Mouse (Mus musculus): ENCODE data around the gene Nptxr. TPM values are rescaled to one million over a fixed set of nuclear protein-coding genes. Genes with fewer than 3 reads are reported as not detected.

Gene Nptxr
- polyA plus RNA-seq, 1 experiment from 2014 or later: 0.50 TPM

- H3K4me3 ChIP-seq (ENCODE audit: low read length): no peak overlapping the region
Observed at GRCm38 (mm10) chr15:79790111-79790510, 14.5 kb downstream of the Nptxr start.

GRCm38 (mm10) chr15:79787815-79788214 lies 16.8 kb downstream of the Nptxr start:
- no peak overlapping the region for H3K4me3 ChIP-seq (ENCODE audit: low read length)
- H3K4me1 ChIP-seq (ENCODE audit: control insufficient read depth, insufficient read depth, low read length): no peaks in the 10 kb centered on the region
- 67% methylated on average over 8 of the region's 8 CpGs for WGBS
- no peak overlapping the region for H3K9ac ChIP-seq (ENCODE audit: low read depth, low read length)
- no peaks in the 10 kb centered on the region for H3K27me3 ChIP-seq (ENCODE audit: control insufficient read depth, insufficient read depth, low read length)
- no peak for ATAC-seq (ENCODE audit: low FRiP score, low TSS enrichment)
- no peak overlapping the region for H3K27ac ChIP-seq (ENCODE audit: low read depth, low read length)
- no peaks in the 10 kb centered on the region for H3K36me3 ChIP-seq (ENCODE audit: control insufficient read depth, insufficient read depth, low read length)
- no peaks in the 10 kb centered on the region for H3K9me3 ChIP-seq (ENCODE audit: control insufficient read depth, low read length)
- H3K4me2 ChIP-seq (replicated peaks; ENCODE audit: low read depth, low read length): no peak overlapping the region

More at GRCm38 (mm10) chr15:79790111-79790510, 14.5 kb downstream of the Nptxr start:
- Histone ChIP-seq H3K4me2 (replicated peaks; ENCODE audit: low read depth, low read length) (no peak overlapping the region), H3K27ac (ENCODE audit: low read depth, low read length) (no peak overlapping the region), H3K36me3 (ENCODE audit: control insufficient read depth, insufficient read depth, low read length) (no peaks in the 10 kb centered on the region), H3K4me1 (ENCODE audit: control insufficient read depth, insufficient read depth, low read length) (no peaks in the 10 kb centered on the region), H3K9ac (ENCODE audit: low read depth, low read length) (no peak overlapping the region), H3K9me3 (ENCODE audit: control insufficient read depth, low read length) (no peaks in the 10 kb centered on the region), H3K27me3 (ENCODE audit: control insufficient read depth, insufficient read depth, low read length) (no peaks in the 10 kb centered on the region)
- WGBS: 50% methylated on average over 8 of the region's 8 CpGs
- no peak for ATAC-seq (ENCODE audit: low FRiP score, low TSS enrichment)

GRCm38 (mm10) chr15:79785056-79785455 lies 19.5 kb downstream of the Nptxr start:
- ATAC-seq (ENCODE audit: low FRiP score, low TSS enrichment): no peak
- Histone ChIP-seq H3K27me3 (ENCODE audit: control insufficient read depth, insufficient read depth, low read length) (no peaks in the 10 kb centered on the region), H3K36me3 (ENCODE audit: control insufficient read depth, insufficient read depth, low read length) (no peaks in the 10 kb centered on the region), H3K4me2 (replicated peaks; ENCODE audit: low read depth, low read length) (no peak overlapping the region), H3K27ac (ENCODE audit: low read depth, low read length) (no peak overlapping the region), H3K4me1 (ENCODE audit: control insufficient read depth, insufficient read depth, low read length) (no peaks in the 10 kb centered on the region), H3K4me3 (ENCODE audit: low read length) (no peak overlapping the region), H3K9me3 (ENCODE audit: control insufficient read depth, low read length) (no peaks in the 10 kb centered on the region), H3K9ac (ENCODE audit: low read depth, low read length) (no peak overlapping the region)
- whole genome bisulfite sequencing: 63% methylated on average over 1 of the region's 1 CpGs

GRCm38 (mm10) chr15:79777749-79778148 lies 26.8 kb downstream of the Nptxr start, which contains the start of gene Dnal4:
Gene Dnal4 (minus strand): TSS chr15:79777849.
- Histone ChIP-seq H3K36me3 (ENCODE audit: control insufficient read depth, insufficient read depth, low read length) (no peaks in the 10 kb centered on the region), H3K27me3 (ENCODE audit: control insufficient read depth, insufficient read depth, low read length) (no peaks in the 10 kb centered on the region), H3K9me3 (ENCODE audit: control insufficient read depth, low read length) (no peaks in the 10 kb centered on the region), H3K4me3 (ENCODE audit: low read length) (no peak within 1 kb of the TSS), H3K9ac (ENCODE audit: low read depth, low read length) (no peak within 1 kb of the TSS), H3K27ac (ENCODE audit: low read depth, low read length) (no peak within 1 kb of the TSS), H3K4me2 (replicated peaks; ENCODE audit: low read depth, low read length) (no peak within 1 kb of the TSS), H3K4me1 (ENCODE audit: control insufficient read depth, insufficient read depth, low read length) (peaks cover 7% of the 10 kb centered on the region; the same call in 1 of the 2 replicates)
- ATAC-seq (ENCODE audit: low FRiP score, low TSS enrichment): no peak

GRCm38 (mm10) chr15:79775662-79776061 lies 28.9 kb downstream of the Nptxr start:
- ATAC-seq (ENCODE audit: low FRiP score, low TSS enrichment): no peak
- H3K9me3 ChIP-seq (ENCODE audit: control insufficient read depth, low read length): no peaks in the 10 kb centered on the region
- H3K9ac ChIP-seq (ENCODE audit: low read depth, low read length): no peak overlapping the region
- no peaks in the 10 kb centered on the region for H3K36me3 ChIP-seq (ENCODE audit: control insufficient read depth, insufficient read depth, low read length)
- WGBS: 63% methylated on average over 7 of the region's 7 CpGs
- H3K4me3 ChIP-seq (ENCODE audit: low read length): no peak overlapping the region
- peaks cover 7% of the 10 kb centered on the region; the same call in 1 of the 2 replicates for H3K4me1 ChIP-seq (ENCODE audit: control insufficient read depth, insufficient read depth, low read length)
- no peak overlapping the region for H3K27ac ChIP-seq (ENCODE audit: low read depth, low read length)
- no peak overlapping the region for H3K4me2 ChIP-seq (replicated peaks; ENCODE audit: low read depth, low read length)
- H3K27me3 ChIP-seq (ENCODE audit: control insufficient read depth, insufficient read depth, low read length): no peaks in the 10 kb centered on the region

GRCm38 (mm10) chr15:79774117-79775027 lies 30.2 kb downstream of the Nptxr start:
- H3K27ac ChIP-seq (ENCODE audit: low read depth, low read length): peak overlapping the region; percentile 45; the same call in 1 of the 2 replicates
- WGBS: under 1% methylated on average over 49 of the region's 50 CpGs
- peak overlapping the region; percentile 73 for H3K4me3 ChIP-seq (ENCODE audit: low read length)
- no peaks in the 10 kb centered on the region for H3K27me3 ChIP-seq (ENCODE audit: control insufficient read depth, insufficient read depth, low read length)
- peak overlapping the region; percentile 56 for H3K4me2 ChIP-seq (replicated peaks; ENCODE audit: low read depth, low read length)
- H3K36me3 ChIP-seq (ENCODE audit: control insufficient read depth, insufficient read depth, low read length): no peaks in the 10 kb centered on the region
- H3K9ac ChIP-seq (ENCODE audit: low read depth, low read length): peak overlapping the region; percentile 67
- H3K9me3 ChIP-seq (ENCODE audit: control insufficient read depth, low read length): no peaks in the 10 kb centered on the region
- ATAC-seq (ENCODE audit: low FRiP score, low TSS enrichment): peak; percentile 99
- peaks cover 7% of the 10 kb centered on the region; the same call in 1 of the 2 replicates for H3K4me1 ChIP-seq (ENCODE audit: control insufficient read depth, insufficient read depth, low read length)

- H3K9ac ChIP-seq (ENCODE audit: low read depth, low read length): no peak overlapping the region
- H3K4me1 ChIP-seq (ENCODE audit: control insufficient read depth, insufficient read depth, low read length): peaks cover 7% of the 10 kb centered on the region; the same call in 1 of the 2 replicates
- no peaks in the 10 kb centered on the region for H3K27me3 ChIP-seq (ENCODE audit: control insufficient read depth, insufficient read depth, low read length)
- H3K9me3 ChIP-seq (ENCODE audit: control insufficient read depth, low read length): no peaks in the 10 kb centered on the region
- no peak overlapping the region for H3K4me2 ChIP-seq (replicated peaks; ENCODE audit: low read depth, low read length)
- ATAC-seq (ENCODE audit: low FRiP score, low TSS enrichment): no peak
- no peaks in the 10 kb centered on the region for H3K36me3 ChIP-seq (ENCODE audit: control insufficient read depth, insufficient read depth, low read length)
- H3K4me3 ChIP-seq (ENCODE audit: low read length): no peak overlapping the region
- whole genome bisulfite sequencing: 43% methylated on average over 21 of the region's 21 CpGs
- no peak overlapping the region for H3K27ac ChIP-seq (ENCODE audit: low read depth, low read length)
Observed at GRCm38 (mm10) chr15:79770629-79771240, 33.8 kb downstream of the Nptxr start.

GRCm38 (mm10) chr15:79768302-79768701 lies 36.3 kb downstream of the Nptxr start:
- no peak overlapping the region for H3K9ac ChIP-seq (ENCODE audit: low read depth, low read length)
- H3K27me3 ChIP-seq (ENCODE audit: control insufficient read depth, insufficient read depth, low read length): no peaks in the 10 kb centered on the region
- H3K36me3 ChIP-seq (ENCODE audit: control insufficient read depth, insufficient read depth, low read length): peaks cover 12% of the 10 kb centered on the region
- peaks cover 5% of the 10 kb centered on the region; the same call in 1 of the 2 replicates for H3K4me1 ChIP-seq (ENCODE audit: control insufficient read depth, insufficient read depth, low read length)
- H3K4me3 ChIP-seq (ENCODE audit: low read length): no peak overlapping the region
- H3K9me3 ChIP-seq (ENCODE audit: control insufficient read depth, low read length): no peaks in the 10 kb centered on the region
- no peak for ATAC-seq (ENCODE audit: low FRiP score, low TSS enrichment)
- 63% methylated on average over 6 of the region's 6 CpGs for WGBS
- no peak overlapping the region for H3K4me2 ChIP-seq (replicated peaks; ENCODE audit: low read depth, low read length)
- H3K27ac ChIP-seq (ENCODE audit: low read depth, low read length): no peak overlapping the region
